Mouse (Mus musculus) brain, embryonic 14.5 days (tissue): ENCODE data around the gene Icmt.

ENCODE experiments used
- CTCF ChIP-seq: fragments of 200-500 bp; IDR thresholded peaks from 2 replicates; pipeline ENCODE4 v1.5.1; 2012; ENCODE audit warnings: inconsistent platforms, mild to moderate bottlenecking, moderate library complexity, borderline replicate concordance; ENCODE audit not compliant: insufficient read depth, insufficient read length; ENCODE audit errors: extremely low read depth
- POLR2A ChIP-seq: fragments of 200-500 bp; IDR thresholded peaks from 2 replicates; pipeline ENCODE4 v1.6.1; 2012; ENCODE audit warnings: mild to moderate bottlenecking, inconsistent platforms, borderline replicate concordance; ENCODE audit not compliant: poor library complexity, insufficient read depth, insufficient read length, severe bottlenecking; ENCODE audit errors: extremely low read depth

DNA sequence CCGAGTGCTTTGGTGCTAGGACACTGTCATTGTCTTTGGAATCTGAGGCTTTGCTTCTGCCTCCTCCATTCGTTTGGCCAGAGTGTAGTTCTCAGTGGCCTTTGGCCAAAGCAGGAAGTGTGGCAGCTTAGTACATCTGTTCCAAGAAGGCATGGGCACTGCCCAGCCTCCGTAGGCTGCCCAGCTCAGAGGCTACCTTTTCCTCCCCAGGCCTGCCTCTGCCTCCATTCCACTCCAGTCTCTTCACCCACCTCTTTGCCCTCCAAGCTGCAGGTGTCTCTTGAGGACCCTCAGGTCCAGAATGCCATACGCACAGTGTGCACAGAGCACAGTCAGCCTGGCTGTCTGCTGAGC lies 32.9 kb upstream of the Icmt start:
- TF ChIP-seq POLR2A (no peak), CTCF (no peak)
